Mouse (Mus musculus): ENCODE measurements around the gene Bms1.

Bms1 gene

DNA sequence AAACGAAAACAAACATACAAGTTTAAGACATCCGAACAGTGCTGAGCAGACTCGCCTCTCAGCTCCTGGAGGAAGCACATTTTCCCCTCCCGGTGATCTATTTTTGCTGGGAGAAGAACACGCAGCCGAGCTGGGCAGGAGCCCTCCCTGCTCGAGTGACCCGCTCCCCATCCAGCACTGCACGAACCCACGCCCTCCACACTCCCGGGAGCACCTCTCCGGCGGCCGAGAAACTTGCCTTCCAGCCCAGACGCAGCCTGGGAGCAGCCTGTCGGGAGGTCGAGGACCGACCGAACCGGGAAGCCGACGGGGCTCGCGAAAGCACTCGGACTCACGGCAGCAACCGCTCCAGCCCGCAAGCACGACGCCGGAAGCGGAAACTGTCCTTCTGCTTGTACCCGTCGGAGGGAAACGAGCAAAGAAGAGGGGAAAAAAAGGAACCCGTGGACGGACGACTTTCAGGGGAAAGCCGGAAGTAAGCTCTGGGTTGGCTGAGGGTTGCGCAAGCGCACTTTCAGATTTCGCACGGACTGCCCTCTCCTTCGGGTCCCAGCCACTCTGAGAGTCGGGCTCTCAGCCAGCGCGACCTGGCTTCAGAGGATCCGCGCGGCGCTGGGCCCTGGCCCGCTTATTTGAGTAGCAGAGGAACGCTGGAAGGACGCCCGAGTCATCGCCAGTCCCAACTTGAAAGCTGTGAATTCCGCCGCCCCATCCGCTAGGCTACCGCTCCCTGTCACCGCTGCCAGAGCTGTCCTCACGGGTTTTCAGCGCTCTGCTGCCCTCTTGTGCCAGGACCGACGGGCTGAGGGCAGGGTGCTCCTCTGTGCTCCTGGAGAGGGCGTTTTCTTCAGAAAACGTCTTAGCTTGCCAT, at the start of gene Bms1:
Bms1 (minus strand) TSS at position 425 of the 871 bp plus-strand sequence.
- peak; percentile 95 for DNase-seq (ENCODE audit: low spot score)

DNA sequence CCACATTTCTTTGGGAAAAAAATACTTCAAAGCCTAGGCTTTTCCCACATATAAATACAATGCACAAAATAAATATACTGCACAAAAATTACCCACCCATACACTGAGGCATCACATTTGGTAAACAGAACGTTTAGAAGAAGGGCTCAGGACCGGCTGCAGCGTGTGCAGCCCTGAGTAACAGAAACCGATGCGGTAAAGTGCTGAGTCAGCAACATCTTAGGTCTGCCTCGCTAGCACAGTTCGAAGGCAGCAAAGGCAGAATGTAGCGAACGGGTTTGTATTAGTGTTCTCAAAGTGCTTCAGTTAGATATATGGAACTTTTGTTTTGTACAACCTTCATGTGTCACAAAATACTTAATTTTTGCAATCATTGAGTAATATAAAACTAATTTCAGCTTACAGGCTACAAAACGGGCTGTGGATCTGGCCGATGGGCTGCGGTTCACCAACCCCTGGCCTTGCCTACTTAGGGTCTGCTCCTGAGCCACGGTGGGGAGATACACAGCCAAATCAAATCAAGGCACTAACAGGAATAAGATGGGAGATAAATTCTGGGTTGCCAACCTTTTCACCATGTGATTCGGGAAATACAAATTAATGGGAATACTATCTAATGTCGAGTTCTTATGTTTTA, 42.9 kb upstream of the Bms1 start:
- no peak for DNase-seq (ENCODE audit: low spot score)

DNA sequence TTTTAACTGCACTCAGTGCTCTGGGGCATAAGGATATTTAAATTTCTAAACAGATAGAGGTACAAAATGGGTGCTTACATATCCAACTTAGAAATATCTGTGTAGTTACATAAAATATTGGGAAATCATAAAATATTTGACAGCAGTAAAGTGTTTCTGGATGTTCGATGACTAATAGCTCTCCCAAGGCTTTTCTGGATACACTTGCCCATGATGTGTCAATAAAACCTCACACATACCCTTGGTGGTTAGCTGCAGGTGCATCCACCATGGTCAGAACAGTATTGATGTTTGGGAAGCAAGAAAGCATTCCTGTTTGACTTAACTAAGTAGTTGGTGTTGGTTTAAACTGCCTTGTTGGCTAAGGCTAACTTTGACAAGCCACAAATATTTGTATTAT, 38.5 kb upstream of the Bms1 start:
- DNase-seq (ENCODE audit: low spot score) = no peak

DNA sequence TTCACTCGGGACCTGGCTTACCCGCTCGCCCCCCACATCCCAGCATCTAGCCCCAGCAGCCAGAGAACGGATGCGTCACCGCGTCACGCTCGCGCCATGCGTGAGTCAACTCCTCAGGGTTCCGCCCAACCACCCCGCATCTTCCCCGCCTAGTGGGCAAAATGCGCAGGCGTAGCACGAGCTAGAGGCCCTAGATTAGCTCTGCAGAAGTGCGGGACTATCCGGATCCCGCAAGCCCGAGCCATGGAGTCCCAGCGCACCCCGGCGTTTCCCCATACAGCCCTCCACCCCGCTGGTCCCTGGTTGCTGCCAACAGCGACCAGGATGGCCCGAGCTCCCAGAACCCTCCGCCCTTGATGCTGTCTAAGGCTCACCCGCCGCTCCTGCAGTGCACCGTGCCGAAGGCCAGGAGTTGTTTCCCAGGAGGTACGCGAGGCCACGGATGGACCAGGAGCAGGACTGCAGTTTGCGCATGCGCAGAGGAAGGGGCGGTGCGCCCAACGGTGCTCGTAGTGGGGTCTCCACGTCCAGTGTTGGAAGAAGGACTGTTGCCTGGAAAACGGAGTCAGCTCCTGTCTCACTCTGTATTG, 35.9 kb upstream of the Bms1 start, which contains the start of gene Zfp248:
Zfp248 (minus strand) TSS at position 487 of the 590 bp plus-strand sequence.
- DNase-seq (ENCODE audit: low spot score) = peak; percentile 93

DNA sequence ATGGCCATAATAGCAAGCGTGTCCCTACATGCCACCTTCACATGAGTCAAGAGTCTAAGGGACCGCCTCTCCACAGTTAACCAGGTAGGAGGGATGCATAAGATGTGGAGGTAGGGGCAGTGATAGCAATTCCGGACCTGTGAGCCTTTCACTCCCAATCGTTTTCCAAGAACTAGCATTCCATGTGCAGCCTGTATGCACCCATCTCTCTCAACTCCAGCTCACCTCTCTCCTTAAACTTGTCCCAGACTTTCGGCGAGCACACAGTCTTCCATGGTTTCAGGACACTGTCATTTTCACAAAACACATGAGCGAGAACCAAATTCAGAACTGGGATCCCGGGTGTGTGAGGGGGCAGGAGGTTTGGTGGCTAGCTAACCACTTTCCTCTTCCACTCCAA, 35.2 kb upstream of the Bms1 start:
- peak; percentile 18 for DNase-seq (ENCODE audit: low spot score)

DNA sequence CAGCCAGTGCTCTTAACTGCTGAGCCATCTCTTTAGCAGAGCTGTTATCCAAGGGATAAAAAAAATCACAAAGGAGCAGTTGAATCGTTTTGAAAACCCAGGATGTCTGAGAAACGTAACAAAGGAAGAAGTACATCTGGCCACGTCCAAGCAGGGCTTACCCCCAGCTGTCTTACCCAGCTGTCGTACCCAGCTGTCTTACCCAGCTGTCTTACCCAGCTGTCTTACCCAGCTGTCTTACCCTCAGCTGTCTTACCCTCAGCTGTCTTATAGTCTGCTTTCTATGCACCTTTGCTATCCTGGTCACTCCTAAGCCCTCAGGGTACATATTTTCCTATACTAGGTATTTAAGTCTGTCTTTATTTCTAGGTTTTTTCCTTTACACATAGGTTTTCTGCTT, 12.2 kb upstream of the Bms1 start:
- DNase-seq (ENCODE audit: low spot score) = no peak

DNA sequence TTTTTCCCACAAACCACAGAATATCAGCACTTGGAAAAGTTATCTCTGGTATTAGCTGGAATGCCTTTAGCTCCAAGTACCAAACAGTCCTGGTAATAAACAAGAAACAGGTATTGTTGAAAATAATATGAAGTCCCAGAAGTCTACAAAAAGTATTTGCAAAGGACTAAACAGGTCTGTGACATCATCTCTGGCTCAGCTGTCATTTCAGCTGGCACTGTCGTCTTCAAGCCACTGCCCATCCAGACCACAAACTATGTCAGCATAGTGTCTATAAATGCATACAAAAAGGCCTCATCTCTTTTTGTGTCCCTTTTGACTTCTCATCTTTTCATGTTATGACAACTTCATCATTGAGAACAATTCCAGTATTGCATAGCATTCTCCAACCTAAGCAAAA, 7.4 kb upstream of the Bms1 start:
- no peak for DNase-seq (ENCODE audit: low spot score)

DNA sequence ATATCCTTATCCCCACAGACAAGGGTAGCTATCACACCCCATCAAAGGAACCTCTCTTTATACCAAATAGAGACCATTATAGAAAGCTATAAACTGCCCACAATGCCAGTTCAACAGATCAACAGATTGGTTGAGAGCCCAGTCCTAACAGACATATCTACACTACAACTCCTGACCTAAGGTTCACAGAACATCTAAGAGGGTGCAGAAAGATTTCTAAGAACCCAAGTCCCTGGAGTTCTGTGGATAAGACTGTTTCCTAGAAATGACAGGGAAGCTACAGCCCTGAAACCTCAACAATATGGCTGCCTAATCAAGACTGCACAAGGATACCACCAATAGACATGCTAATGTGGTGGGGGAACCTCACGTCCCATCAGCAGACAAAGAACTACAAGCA, 8.8 kb downstream of the Bms1 start:
- no peak for DNase-seq (ENCODE audit: low spot score)

DNA sequence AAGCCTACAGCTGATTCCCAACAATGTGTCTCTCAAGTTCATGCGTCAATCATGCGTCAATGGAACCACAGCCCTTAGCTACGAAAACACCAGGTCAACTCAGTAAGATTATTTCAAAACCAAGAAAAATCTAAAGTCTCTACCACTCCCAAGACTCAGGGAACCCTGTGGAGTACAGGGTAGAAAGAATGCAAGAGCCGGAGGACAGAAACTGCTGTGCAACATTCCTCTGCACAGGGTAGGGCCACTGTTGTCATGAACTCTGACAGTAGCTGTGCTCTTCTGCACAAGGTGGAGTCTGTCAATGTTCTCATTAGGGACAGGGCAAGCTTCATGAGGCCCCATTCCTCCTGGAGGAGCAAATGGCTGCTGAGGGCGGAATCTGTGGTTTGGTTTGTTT, 10.8 kb downstream of the Bms1 start:
- DNase-seq (ENCODE audit: low spot score) = no peak

DNA sequence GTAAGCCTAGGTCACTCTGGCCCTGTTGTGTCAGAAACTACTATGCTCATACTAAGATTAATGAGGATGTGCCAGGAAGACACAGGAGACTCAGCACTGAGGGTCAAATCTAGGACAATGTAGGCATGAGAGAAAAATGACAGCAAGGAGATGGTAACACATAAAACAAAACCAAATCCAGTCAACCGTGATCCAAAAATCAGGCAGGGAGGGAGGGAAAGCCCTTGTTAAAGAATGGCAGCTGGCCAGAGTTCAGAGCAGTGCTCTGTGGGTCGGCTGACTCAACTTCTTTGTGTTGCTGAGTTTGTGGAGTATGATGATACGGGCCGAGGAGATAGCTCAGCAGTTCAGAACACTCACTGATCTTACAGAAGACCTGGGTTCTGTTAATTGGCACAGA, 12.9 kb downstream of the Bms1 start:
- no peak for DNase-seq (ENCODE audit: low spot score)

DNA sequence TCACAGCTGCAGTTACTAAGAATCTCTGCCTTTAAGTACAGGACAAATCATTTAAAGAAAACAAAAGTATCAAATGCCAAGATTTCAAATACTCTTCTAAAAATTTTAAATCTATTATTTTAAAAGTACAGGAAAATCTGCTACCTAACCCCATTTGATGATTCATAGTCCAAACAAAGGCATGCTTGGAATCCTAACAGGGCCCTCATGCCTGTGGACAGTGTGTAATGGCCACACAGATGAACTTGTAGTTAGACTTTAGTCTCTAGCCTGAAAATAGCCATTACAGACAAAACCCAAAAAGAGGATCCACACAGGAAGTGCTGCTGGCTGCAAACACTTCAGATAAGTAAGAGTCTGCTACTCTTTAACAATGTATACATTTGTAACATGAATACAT, 28.5 kb downstream of the Bms1 start:
- no peak for DNase-seq (ENCODE audit: low spot score)

DNA sequence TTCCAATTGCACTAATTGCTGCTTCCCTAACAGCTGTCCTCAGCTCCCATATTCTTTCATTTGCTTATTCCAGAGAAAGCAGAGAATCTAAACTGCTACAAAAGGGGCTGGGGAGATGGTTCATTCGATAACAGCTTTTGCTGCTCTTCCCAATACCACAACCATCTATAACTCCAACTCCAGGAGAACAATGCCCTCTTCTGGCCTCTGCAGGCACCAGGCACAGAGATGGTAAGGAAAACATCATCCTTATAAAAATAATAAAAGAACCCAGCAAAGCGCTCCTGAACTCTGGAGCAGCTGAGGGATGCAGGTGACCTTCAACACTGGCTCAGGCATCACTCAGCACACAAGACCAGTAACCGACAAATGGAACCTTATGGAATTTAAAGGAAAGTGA, 33.3 kb downstream of the Bms1 start:
- DNase-seq (ENCODE audit: low spot score) = no peak

DNA sequence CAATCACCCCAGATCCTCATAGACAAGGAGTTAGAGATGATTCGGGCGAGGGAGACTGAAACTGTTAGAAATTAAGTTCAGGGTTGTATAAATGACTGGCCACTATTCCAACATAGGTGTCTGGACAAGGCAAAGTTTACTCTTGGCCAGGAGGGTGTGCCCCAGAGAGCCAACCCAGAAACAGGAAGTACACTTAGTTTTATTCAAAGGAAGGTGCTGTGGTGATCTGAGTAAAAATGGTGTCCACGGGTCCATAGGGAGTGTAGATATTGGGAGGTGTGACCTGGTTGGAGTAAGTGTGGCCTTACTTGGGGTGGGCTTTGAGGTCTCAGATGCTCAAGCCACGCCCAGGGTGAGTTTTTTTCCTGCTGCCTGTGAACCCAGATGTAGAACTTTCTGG, 38.0 kb downstream of the Bms1 start:
- no peak for DNase-seq (ENCODE audit: low spot score)

DNA sequence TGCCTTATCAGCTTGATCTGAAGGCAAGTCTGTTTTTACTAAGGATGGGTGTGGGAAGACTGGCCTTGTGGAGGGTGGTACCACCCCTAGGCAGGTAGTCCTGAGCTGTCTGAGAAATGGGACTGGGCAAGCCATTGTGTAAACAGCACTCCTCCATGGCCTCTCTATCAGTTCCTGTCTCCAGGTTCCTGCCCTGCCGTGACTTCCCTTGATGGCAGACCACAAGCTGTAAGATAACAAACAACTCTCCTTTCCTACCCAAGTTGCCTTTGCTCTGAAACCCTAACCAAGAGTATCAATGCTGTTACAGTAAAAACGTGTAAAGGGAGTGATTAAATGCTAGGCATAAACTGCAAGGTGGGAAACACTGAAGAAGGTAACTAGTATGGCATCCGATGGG, 38.6 kb downstream of the Bms1 start:
- no peak for DNase-seq (ENCODE audit: low spot score)

DNA sequence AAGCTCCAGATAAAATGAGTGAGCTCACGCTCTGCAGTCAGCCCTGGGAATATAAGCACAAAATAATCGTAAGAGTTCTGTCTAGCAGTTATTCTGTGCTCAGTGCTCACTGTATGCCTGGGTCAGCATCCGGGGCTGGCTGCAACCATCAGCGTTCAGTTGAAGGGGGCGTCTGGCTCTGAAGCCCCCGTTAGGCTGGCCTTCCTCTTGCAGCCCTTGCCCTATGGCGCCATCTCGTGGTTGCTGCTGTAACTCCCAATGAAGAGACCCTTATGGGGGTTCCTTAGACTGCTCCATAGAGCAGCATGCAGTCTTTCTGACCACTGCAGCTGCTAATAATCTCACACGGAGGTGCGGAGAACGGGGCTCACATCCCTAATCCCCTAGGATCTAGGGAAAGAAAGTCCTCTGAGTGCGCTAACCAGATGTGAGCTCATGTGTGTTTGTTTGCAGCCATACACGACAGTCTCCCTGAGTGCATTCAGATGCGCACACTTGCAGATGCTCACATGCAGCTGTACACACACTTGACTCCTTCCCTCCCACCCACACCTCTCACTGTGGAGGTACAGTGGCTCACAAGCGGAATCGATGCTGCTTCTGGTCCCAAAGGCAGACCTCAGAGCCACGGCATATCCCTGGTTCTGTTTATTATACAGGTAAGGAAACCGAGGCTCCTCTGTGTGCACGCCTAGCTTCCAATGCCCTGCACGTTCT, 39.7 kb downstream of the Bms1 start:
- DNase-seq (ENCODE audit: low spot score) = peak; percentile 68

DNA sequence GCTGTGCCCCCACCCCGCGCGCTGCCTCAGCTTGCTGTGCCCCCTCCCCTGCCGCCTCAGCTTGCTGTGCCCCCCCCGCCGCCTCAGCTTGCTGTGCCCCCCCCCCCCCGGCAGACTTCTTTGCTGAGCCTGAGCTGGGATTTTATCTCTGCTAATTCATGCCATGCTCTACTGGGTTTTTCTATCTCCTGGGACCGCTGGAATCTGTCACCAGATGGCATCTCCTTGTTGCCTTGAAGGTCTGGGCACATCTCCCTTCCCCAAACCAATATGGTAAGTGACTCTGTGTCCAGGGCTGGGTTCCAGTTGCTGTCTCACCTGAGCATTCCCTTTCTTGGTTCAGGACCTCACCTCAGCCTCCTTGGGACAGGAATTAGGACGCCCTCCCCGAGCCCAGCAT, 41.7 kb downstream of the Bms1 start:
- DNase-seq (ENCODE audit: low spot score) = no peak

DNA sequence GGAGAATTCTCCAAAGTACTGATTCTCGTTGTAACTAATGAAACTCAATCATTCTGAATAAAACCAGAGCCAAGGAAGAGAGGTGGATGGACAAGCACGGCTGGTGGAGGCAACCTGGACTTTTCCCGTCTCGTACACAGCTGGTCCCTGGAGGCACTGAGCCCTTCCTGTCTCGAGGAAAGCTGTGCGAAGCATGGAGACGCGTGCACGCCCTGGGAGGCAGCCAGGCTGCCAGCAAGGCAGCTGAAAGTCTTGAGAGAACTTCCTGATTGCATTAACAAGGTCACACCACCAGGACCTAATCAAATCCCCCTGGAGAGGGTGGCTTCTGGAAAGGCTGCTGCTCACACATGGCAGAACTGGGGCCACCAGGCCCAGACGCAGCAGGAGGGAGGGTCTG, 43.3 kb downstream of the Bms1 start:
- DNase-seq (ENCODE audit: low spot score) = no peak

DNA sequence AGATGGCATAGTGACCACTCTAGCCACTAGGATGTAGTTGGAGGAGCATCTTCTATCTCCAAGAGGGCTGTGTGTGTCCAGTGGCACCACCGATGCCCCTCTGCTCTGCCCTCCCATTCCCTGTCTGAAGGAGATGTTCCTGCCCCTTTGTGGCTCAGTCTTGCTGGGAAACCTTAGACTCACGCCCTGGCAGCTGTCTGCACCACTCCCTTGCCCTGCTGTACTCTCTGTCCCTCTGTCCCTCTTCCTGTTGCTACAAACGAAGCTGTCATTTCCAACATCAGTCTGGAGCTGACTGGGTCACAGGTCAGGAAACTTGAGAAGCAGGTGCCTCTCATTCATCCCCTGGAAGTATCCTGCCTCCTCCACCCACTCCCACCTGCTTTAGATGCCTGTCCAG, 43.8 kb downstream of the Bms1 start:
- no peak for DNase-seq (ENCODE audit: low spot score)

DNA sequence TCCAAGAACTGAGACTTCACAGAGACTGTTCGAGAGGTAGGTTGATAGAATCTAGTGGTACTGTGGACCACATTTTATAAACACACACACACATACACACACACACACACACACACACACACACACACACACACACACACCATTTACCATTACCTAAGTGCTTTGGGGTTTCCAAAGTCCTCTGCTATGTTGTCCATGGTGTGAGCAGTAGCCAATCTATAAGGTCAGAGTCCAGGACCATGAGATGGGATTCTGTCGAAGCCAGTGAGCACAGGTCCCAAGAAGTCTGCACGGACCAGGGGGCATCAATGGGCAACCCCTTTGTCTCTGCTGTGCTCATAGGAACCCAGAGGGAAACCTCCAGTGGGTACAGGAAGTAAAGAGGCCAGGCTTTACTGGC, 44.2 kb downstream of the Bms1 start:
- no peak for DNase-seq (ENCODE audit: low spot score)

DNA sequence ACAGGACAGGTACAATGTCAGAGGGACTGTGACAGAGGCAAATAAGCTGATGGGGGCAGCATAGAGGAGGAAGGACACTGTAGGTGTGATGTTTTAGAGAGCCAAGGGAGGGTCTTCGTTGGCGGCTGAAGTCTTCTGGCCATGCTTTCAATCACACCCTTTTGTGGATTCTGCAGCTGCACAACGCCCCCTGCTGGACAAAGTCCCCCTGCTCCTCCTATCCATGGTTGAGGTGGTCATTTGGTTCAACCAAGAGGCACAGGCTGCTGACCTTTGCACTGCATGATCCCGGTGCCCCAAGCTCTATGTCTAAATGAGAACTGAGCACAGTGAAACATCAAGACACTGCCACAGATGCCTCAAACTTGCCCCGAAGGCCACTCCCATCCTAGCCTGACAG, 46.0 kb downstream of the Bms1 start:
- DNase-seq (ENCODE audit: low spot score) = peak; percentile 59

DNA sequence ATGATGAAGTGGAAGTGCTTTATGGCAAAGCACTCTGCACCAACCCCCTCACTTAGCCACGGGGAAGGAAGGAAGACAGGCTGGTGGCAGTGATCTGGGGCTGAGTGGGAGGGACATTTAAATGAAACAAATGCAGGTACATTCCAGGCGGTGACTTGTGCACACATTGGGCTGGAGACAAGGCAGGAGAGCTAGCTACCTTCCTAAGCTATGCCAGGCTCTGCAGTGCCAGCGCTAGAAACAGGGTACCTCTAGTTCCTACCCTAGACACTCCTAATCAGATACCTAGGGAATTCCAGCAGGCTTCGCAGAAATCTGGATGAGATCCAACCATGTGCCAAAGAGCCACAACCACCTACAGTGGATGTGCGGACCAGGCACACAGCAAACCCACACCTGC, 46.5 kb downstream of the Bms1 start:
- DNase-seq (ENCODE audit: low spot score) = no peak

DNA sequence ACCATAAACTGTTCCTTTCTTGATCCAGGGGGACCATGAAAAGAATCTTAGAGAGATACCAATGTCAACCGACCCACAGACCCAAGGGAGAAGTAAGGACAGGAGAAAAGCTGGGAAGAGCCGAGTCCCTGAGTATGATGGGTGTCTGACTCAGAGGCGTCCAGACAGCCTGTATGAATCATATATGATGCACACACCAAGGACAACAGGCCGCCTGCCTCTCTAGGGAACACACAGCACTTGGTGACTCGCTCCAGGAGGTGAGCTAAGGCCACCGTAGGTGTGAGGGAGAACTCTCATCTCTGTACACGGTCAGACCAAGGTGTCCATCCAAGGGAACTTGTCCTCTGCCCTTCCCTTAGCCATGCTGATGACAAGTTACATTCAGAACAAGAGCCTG, 51.8 kb downstream of the Bms1 start:
- no peak for DNase-seq (ENCODE audit: low spot score)

DNA sequence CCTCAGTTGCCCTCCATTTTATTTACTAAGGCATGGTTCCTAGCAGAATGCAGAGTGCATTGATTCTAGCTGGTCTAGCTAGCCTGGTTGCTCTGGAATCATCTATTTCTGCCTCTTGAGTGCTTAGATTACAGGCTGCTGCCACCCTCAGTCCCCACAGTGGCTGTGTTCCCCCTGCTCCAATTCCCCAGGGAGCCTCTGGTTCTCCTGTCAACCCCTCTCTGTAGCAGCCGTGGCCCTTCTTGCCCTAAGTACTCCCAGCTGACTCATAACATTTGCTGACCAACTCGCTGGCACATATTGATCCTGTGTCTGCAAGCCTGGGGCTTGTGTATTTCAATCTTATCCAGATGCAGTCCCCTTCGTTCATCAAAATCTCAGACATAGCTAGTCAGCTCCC, 53.1 kb downstream of the Bms1 start:
- DNase-seq (ENCODE audit: low spot score) = no peak
